Mouse (Mus musculus) olfactory bulb, adult 2 months (tissue): Measurements from ENCODE around the gene Cyb5rl.

ENCODE experiments used
- CTCF ChIP-seq: fragments of 200-500 bp; IDR thresholded peaks from 2 replicates; pipeline ENCODE4 v1.5.1; 2012; ENCODE audit warnings: low read depth, mild to moderate bottlenecking, low read length, moderate library complexity; ENCODE audit not compliant: insufficient read depth
- POLR2A ChIP-seq: fragments of 200-500 bp; IDR thresholded peaks from 2 replicates; pipeline ENCODE4 v1.6.1; 2012; ENCODE audit warnings: mild to moderate bottlenecking, low read depth, low read length, moderate library complexity; ENCODE audit not compliant: insufficient read depth

DNA sequence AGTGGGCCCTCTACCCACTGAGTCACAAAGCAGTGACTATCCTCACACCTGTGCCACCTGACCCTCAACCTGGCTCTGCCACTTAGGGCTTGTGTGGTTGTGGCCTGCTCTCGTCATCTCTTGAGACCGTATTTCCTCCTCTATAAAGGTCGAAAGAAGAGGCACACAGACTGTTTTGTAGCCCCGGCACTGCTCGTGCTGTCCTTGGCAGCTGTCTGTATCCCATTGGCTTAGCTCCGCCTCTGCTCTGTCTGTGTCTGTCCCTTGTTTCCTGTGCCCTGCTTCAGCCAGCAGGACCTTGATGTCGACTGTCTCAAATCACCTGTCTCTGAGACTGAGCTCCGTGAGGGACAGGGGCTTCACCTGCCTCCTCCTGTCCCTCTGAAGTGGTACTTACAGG is 40.3 kb upstream of the Cyb5rl start:
- TF ChIP-seq CTCF (no peak), POLR2A (no peak)
